Mouse (Mus musculus) left cerebral cortex, adult 8-10 months (tissue): ENCODE data around the gene Sorcs2. TPM values are rescaled to one million over a fixed set of nuclear protein-coding genes. Genes with fewer than 3 reads are reported as not detected.

Source experiments
- DNase-seq, 2 experiments: peaks; one replicate each; pipeline ENCODE4 v3.0.0; 2022; ENCODE audit warnings: low spot score in 2 of 2
- total RNA-seq, 4 experiments: library from RNA; stranded (reverse); gene quantifications; 2 replicates each; pipeline ENCODE4 v1.2.4; 2022

Gene Sorcs2
- total RNA-seq, 4 experiments from 2014 or later = 37.3 to 41.7 (median 41.3) TPM

DNA sequence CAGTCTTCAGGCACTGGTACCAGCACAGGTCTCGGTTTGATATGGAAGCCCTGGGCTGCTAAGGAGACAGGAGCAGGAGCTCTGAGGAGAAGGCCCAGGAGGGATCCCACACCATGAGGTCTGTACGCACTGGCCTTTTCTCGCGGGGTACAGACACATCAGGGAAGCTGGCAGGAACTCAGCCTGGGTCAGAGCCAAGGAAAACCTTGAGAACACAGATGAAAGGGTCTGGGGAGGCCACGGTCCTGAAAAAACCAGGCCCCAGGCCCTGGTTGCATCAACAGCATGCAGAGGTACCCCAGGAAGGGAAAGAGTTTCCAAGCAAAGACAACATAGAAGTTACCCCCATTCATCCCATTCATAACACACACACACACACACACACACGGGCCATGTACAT lies 85.0 kb downstream of the Sorcs2 start:
- no peak for DNase-seq

DNA sequence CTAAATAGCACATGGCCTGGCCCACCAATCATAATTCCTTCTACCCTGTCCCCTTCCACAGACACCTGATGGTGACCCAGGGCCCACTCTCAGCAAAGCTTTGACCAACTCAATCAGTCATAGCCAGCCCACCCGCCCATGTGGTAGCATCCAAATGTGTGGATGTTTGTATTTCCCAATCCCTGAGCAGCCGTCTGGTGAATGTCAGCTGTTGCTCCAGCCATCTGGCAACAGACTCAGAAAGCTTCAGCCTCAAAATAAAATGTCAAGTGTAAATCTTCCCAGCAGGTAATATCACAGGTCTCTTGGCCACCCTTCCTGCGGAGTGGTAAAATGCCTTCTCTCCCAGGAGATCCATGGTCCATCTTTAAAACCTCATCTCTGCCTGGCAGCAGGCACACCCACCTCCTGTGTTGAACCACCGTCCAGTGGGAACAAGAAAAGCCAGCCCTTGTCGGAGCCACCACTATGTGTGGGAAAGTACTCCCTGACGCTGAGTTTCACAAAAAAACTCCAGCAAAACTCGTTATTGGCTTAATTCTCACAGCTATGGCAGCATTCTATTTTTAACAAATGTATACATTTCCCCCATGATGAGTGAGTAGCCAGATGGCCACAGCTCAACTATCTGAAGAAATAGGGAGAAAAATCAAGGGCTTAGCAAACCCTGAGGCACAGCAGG lies 93.5 kb downstream of the Sorcs2 start:
- peak in 1 of 2 experiments; percentile 39 for DNase-seq

DNA sequence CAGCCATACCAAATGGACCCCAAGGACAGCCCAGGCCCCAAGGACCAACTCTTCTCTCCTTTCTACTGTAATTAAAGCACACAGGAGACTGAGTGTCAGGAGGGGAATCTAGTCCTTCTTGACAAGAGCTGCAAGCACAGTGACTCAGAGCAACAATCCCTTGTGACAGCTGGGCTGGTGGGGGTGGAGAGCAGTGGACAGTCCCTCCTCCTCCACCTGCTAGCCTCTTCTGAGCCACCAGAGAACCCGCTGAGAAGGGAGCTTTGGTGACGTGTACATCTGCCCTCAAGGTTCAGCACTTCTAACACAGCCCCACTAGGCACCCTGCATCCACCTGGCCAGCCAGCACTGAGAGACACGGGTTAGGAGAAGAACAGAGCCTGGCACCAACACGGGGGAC lies 96.8 kb downstream of the Sorcs2 start:
- DNase-seq = no peak

DNA sequence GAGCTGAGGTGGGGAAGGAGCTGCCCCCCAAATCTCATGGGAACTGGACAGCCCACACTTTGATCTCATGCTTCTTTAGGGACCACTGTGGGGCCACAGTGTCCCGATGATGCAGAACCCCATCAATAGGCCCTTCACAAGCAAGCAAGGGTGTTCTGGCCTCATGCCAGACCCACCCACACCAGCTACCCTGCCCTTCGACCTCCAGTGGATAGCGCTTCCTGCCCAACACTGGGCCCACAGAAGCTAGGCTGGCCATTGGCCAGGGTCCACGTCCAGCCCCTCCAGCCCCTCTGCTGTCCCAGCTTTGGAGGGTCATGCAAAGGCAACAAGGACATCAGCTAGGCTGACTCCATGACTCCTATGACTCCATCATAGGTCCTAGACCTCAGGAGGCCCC lies 99.9 kb downstream of the Sorcs2 start:
- DNase-seq = no peak

DNA sequence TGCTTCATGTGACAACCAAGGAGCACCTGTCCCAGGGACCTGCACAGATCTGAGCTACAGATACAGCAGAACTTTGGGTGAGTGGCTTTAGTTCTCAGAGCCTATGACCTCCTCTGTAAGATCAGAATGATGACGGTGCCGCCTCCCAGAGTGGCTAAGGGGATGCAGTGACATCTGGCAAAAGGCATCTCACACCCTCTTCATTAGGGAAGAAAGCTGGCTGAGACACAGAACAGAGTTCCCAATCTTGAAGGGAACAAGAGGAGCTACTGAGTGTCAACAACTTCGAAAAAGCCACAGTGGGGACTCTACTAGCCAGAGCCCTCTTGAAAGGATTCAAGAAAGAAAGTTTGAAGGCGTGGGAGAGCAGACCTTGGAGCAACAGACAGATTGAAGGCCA lies 100.7 kb downstream of the Sorcs2 start:
- no peak for DNase-seq

DNA sequence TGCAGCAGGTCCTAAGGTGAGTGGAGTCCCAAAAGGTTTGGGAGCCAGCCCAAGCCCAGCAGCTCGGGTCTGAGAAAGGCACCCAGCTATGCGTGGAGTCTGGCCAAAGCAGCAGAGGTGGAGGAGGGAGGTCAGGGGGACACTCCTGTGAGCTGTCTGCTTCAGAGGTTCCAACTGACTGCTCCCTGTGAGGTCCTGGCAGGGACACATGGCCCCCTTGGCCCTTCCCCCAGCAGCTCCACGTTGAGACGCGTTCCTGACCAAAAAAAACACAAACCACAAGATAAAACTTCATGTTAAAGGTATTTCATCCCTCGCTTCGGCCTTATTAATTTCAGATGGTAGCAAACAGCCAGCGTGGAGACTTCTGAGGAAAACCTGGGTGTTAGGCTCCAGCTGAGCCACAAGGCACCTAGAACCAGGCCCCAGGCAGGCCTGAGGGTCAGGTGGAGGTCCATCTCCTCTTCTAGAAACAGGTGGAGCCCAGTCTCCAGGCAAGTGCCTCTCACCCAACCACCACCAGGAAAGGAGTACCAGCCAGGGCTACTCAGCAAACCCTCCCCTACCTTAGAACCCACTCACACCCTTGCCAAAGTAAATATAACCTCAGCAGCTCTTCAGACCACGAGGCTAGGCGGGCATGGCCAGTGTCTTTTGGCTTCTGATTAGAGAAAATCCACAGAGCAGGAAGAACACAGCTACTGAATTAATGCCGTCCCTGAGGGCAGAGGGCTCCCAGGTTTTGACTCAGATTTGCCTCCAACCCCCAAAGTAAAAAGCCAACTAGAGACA lies 104.6 kb downstream of the Sorcs2 start:
- DNase-seq = no peak

DNA sequence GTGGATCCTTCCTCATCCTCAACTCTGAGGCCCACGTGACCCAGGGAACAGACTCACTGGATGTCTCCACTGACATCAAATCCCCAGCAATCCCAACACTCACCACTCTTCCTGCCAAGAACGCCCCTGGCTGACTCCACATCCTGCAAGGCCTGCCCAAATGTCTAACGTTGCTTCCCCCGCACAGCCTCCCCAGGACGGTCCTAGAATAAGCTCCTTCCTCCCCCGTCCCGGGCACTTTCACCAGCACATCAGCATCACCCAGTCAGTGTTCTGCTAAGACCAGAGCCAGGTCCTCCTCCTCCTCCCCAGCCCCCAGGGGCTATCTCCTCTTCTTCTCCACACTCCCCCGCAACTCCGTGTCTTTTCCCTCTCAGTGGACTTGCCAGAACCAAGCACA lies 105.6 kb downstream of the Sorcs2 start:
- no peak for DNase-seq

DNA sequence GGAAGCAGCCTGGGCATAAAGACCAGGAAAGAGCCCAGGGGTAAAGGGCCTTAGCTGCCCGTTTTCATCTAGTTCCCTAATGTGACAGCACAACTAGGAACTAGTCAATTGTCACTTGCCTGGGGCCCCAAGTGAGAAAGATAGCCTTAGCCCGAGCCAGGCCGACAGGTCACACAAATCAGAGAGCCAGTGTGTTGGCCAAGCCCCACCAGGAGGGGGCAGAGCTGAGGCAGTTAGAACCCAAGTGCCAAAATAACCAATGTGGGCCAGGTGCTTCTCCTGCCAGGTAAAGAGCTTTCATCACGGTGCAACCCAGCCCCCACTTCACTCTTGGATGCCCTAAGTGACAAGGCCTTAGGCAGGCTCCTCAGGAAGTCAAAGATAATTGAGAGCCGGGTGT lies 106.7 kb downstream of the Sorcs2 start:
- no peak for DNase-seq

DNA sequence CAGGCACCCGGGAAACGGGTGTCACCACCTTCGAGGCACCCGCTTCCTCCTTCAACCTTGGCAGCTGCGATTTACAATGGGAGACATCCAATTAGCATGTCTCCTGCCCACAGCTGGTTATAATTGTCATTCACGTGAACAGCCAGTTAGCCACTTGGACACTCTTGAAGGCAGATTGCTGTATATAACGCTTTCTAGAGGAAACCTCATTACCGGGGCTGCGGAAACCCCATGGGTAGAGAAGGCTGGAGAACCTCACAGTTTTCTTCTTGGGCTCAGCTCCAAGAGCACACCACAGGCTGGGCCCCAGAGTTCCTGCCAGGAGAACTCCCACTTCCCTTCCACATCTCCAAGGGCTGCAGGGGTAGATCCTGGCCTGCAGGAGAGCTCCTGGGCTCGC lies 112.5 kb downstream of the Sorcs2 start:
- peak in 1 of 2 experiments; percentile 59 for DNase-seq

DNA sequence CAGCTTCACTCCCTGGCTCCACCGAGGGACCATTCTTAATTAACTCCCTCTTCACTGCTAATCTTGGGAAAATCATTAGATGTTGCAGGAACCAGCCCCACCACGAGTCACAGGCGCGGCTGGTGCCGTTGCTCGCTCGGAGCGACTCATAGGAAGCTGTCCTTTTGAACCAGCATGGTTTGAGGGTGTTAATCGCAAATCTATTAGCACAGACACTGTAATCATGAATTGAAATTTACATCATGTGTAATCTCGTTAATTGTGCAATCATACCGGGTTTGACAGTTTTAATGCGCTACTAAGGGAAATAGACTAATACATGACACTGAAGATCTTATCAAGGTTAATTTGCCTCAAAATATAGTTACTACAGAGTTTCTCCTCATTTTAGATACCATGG lies 118.0 kb downstream of the Sorcs2 start:
- no peak for DNase-seq

DNA sequence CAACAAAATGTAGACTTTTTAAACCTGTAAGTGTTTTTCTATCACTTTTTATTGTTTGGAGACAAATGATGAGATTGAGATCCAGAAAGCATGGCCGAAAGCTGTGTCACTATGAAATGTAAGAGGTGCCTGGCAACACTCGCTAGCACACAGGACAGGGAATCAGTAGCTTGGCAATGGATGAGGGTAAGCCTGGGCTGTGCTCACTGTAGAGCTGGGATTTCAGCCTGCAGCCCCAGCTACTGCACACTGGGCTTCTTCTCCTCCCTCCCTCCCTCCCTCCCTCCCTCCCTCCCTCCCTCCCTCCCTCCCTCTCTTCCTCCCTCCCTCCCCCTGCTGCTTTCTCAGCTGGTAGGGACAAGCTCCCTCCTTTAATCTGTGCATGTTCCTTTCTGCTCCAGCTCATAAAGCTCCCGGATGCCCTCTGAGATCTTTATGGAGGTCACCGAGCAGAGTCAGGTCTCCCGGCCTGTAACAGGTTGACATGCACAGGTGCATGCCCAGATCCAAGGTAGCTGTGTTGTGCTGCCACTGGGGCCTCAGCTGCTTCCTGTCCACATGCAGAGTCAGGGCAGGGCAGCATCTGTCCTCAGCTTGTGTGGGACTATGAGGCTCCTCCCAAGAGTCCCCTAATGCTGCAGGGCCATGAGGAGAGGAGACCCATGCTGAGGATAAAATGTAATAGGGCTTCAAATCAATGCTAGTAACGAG lies 123.1 kb downstream of the Sorcs2 start:
- no peak for DNase-seq

DNA sequence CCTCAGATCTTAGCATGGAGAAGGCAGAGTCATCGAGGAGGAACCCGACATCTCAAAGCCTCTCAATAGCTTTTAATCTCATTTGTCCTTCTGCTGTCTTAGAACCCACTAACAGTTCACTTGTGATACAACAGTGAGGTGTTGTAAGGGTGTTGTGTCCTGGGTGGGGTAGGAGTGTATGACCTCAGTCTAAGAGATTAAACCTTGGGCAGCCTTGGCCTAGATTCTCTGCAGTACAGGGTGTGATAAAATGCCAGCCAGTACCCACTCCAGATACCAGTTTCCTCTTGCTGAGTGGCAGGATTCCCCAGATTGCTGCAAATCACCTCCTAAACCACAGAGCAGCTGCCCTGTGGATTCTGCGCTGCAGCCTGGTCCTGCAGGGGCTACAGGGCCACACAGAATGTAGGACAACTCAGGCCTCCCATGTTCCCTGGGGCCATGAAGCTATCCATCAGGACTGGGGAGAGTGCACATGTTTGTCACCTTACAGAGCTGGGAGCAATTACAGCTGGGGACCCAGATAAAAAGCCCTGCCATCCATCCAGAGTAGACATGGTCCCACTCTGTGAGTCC lies 130.7 kb downstream of the Sorcs2 start:
- no peak for DNase-seq

DNA sequence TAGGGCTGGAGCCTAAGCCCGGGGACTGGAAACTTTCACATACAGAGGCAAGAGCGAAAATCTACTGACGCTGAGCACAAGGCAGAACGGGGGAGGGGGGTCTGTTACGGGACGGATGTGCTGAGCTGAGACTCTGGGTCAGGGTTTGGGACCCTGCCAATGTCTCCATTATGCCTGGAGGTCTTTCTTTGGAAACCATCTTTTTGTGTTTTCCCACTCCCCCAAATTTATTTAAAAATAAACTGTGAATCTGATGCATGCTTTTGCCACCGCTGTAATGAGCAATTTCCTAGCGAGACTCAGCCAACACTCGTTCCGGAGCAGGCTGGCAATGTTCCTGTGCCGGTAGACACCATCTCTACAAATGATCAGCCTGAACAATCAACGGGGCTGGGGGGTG lies 137.1 kb downstream of the Sorcs2 start:
- DNase-seq = no peak

DNA sequence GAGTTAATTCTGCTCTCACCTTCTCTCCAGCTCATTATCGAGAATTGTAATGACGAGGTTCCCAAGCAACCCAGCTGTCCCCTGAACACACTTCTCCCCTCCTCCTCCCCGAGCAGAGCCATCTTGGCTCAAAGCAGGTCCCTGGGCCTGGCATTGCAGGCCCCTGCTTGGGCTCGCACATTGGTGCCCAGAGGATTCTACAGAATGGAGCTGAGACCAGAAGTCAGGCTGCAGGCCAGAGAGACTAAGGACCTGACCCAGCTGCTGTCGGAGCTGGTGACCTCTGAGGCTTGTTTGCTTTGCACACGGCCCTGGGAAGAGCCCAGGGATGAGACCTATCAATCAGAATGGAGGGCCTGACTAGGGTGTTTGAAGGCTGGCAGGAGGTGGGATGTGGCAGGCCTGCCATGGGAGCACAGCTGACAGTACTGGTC lies 138.2 kb downstream of the Sorcs2 start:
- no peak for DNase-seq

DNA sequence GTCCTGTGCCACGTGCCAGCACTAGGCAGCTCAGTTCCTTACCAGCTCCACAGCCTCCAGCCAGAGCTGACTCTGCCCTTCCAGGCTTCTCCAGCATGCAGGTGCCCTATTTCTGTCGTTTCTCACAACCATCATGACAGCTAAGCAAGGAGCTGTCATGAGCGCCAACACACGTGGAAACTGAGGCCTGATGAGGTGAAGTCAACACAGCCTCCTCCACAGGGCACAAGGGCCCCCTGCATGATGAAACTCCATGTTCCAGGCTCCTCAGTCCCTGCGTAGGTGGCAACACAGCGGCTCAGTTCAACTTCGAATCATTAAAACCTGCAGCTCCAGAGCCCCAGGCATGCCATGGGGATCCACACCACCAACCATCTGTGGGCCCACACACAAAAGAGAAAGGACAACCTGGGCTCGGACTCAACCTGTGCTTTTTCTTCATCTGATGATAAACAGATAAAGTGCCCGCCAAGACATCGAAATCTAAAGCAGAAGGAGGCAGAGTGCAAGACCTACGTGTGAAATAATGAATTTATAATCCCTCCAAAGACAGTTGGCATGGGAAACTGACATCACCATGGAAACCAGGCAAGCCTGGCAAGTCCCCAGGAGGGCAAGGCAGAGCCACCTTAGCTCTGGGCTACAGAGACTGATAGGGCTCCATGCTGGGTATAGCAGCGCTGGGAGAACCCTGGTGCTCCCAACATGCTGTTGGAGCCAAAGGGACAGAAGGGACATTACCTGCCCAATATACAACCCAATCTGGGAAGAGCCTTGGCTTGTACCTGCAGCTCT lies 139.4 kb downstream of the Sorcs2 start:
- DNase-seq = no peak

DNA sequence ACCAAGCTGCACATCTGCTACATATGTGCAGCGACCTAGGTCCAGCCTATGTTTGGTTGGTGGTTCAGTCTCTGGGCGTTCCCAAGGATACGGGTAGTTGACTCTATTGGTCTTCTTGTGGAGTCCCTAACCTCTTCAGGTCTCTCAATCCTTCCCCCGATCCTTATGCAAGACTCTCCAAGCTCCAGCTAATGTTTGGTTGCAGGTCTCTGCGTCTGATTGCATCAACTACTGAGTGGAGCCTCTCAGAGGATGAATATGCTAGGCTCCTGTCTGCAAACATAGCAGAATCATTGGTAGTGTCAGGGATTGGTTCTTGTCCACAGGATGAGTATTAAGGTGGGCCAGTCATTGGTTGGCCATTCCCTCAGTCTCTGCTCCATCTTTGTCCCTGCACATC lies 140.9 kb downstream of the Sorcs2 start:
- no peak for DNase-seq

DNA sequence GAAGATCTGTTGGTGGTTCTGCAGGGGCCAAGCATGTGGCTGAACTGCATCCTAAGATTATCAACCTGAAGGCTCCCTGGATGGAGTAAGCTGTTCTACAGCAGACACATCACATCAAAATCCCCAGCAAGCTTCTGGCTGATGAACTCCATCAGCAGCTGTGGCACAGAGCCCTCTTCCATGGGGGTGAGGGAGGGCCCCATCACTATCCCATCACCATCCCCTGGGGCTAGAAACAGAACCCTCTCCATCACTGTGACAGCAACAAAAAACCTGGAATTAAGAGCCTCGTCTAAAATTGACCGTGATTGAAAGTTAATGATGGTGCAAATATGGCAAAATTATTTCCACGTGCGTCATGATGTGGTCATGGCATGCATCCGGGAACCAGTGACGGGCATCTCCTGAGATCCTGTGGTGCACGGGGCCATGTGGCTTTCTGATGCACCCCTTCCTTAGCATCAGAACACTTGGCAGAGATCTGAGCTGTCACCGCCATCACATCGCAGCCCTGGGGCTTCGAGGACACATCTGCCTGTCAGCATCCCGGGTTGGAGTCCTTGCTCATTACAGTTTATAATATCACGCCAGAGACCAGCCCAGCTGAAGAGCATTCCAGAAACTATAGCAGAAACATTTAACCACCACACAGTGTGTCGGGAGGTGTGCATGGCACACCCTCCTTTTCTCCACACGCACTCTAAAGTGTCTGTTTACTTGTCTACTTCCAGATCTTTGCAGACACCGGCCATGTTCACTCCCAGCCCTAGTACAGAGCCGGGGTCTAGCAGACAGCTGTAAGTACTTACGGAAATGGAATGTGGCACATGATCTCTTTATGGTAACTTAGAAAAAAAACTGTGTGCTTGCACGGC lies 143.1 kb downstream of the Sorcs2 start:
- no peak for DNase-seq

DNA sequence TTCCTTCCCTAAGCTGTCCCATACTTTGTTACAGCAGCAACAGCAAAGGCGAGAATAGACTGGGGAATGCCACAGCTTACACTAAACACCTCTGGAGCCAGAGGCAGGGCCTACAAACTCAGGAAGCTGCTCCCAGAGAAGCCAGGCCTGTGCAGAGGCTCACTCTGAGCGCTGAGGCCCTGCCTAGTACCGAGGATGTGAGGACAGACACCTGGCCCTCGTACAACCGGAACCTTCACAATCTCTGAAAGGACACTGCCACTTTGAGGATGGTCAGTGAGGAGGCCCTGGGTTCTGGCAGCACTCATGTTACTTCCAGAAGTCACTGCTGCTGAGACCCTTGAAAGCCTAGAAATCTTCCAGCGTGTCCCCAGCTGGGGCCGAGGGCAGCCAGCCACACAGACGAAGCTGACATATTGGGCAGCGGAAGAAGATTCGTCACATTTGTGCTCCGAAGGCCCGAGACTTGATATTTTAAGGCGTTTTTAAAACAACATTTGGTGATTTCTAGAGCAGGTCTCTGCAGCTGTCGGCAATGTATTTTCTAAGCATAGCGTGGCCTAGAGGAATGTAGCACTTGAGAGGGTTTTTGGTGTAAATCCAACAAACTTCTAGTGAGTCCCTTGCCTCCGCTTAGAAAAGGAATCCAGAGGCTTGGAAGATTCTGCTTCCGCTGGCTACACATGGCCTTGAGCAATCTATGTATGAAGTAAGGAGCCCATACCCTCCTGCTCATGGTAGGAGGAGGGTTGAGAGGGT lies 145.0 kb downstream of the Sorcs2 start:
- DNase-seq = no peak

DNA sequence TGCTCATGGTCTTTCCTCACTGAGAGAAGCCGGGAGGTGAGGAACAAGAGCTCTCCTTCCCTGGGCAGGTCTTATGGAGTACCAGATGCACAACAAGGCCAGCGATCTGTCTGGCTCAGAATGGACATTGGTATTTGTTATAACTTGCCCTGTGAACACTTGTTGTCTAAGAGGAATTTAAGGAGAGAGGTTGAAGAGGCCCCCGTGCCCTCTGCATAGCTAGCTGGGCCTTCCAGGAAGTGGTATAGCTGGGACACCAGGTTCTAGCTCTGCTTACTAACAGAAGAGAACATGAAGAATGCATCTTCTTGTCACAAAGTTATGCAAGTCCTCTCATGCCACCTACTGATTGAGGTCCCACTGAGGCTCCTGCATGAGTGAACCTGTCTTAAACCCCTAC lies 149.9 kb downstream of the Sorcs2 start:
- no peak for DNase-seq
